Mouse (Mus musculus) thymus, adult 2 months (tissue): ENCODE results near the gene Poc1a.

ENCODE experiments used
- CTCF ChIP-seq: fragments of 200-500 bp; IDR thresholded peaks from 2 replicates; pipeline ENCODE4 v1.5.1; 2012; ENCODE audit warnings: mild to moderate bottlenecking, control low read depth, low read length, moderate library complexity, borderline replicate concordance; ENCODE audit not compliant: control insufficient read depth, poor library complexity, insufficient read depth; ENCODE audit errors: extremely low read depth
- POLR2A ChIP-seq: fragments of 200-500 bp; IDR thresholded peaks from 2 replicates; pipeline ENCODE4 v1.6.1; 2012; ENCODE audit warnings: mild to moderate bottlenecking, low read length, control low read depth, moderate library complexity; ENCODE audit not compliant: control insufficient read depth, poor library complexity, insufficient read depth; ENCODE audit errors: extremely low read depth

GRCm38 (mm10) chr9:106355217-106355974 lies 74.5 kb downstream of the Poc1a start:
- TF ChIP-seq CTCF (no peak), POLR2A (no peak)
